Mouse (Mus musculus): ENCODE results near the gene Atad3a. TPM values are rescaled to one million over a fixed set of nuclear protein-coding genes. Genes with fewer than 3 reads are reported as not detected.

Gene Atad3a
- total RNA-seq, 2 experiments from 2014 or later = 25.4 to 35.3 TPM

GRCm38 (mm10) chr4:155785819-155786218, 24.9 kb upstream of the Atad3a start, which contains the start of gene Tmem88b:
Gene Tmem88b, minus strand, starts transcription at chr4:155785874.
- no peak for DNase-seq
- peak within 1 kb of the TSS; percentile 90 for H3K4me3 ChIP-seq
- intact Hi-C loops (cut with DNase I) = no loop called here
- no peak; the same call in 1 of the 2 replicates for TF ChIP-seq CTCF (IDR thresholded peaks at IDR 0.05)
- peak within 1 kb of the TSS; percentile 97 for H3K27ac ChIP-seq

GRCm38 (mm10) chr4:155785246-155785645, 24.4 kb upstream of the Atad3a start:
- DNase-seq = no peak
- intact Hi-C loops (cut with DNase I) = no loop called here
- Histone ChIP-seq H3K4me3 (no peak overlapping the region; the same call in 1 of the 2 replicates), H3K27ac (peak overlapping the region; percentile 48; the same call in 1 of the 2 replicates)
- TF ChIP-seq CTCF (IDR thresholded peaks at IDR 0.05) = no peak

GRCm38 (mm10) chr4:155784081-155784701, 23.3 kb upstream of the Atad3a start:
- Histone ChIP-seq H3K27ac (peak overlapping the region; percentile 97), H3K4me3 (peak overlapping the region; percentile 90)
- TF ChIP-seq CTCF (IDR thresholded peaks at IDR 0.05) = peak; percentile 88
- peak; percentile 91 for DNase-seq
- intact Hi-C loops (cut with DNase I) = loop anchor here (1.0 kb wide), 1 partner anchor 14 kb away; no protein-coding TSS in a partner anchor

DNA sequence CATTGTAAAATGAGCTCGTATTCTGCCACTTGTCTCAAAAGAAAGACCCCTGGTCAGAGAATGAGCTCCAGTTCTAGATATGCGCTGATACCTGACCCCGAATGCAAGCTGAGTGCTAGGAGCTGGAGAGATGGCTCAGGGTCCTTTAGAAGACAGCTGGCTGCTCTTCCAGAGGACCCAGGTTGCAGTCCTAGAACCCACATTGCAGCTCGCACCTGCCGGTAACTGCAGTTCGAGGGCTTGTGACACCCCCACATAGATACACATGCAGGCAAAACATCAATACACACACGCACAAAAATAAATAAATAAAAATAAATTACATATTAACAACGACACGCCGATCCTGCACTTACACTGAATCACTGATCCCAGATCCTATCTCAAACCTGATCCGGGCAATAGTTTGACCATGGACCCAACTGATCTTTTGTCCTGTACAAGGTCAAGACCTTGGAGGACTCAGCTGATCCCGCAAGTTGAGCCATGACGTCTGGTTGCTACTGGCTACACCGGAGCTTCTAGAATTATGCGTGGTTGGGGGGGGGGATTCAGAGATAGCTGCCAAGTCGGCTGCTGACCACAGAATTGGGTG, 22.7 kb upstream of the Atad3a start:
- DNase-seq = no peak
- intact Hi-C loops (cut with DNase I) = loop anchor here (1.0 kb wide), 1 partner anchor 13 kb away; no protein-coding TSS in a partner anchor

DNA sequence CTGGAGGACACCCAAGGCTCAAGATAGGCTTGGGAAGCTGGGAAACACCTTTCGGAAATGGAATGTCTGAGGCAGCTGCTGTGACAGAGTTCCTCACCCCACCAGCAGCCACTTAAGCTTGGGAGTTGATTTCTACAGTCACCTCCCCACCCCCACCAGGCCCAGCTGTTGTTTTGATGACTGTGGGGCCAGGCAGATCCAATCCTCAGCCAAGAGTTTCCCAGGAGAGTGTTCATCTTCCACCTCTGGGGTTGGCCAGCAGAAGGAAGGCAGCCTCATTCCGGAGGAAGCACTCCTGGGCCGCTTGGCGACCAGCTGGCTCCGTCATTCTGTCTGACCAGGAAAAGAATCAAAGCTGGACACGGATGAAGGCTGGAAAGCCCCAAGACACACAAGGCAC, 20.0 kb upstream of the Atad3a start:
- intact Hi-C loops (cut with DNase I) = no loop called here
- peak overlapping the region; percentile 43 for H3K4me3 ChIP-seq
- peak; percentile 92 for DNase-seq
- no peak for TF ChIP-seq CTCF (IDR thresholded peaks at IDR 0.05)
- peak overlapping the region; percentile 97 for H3K27ac ChIP-seq

More for the DNA sequence above, 22.7 kb upstream of the Atad3a start:
- H3K27ac ChIP-seq = peak overlapping the region; percentile 97
- no peak for TF ChIP-seq CTCF (IDR thresholded peaks at IDR 0.05)
- peak overlapping the region; percentile 90 for H3K4me3 ChIP-seq

- intact Hi-C loops (cut with DNase I) = no loop called here
Measured at GRCm38 (mm10) chr4:155779498-155779897, 18.6 kb upstream of the Atad3a start.

GRCm38 (mm10) chr4:155777816-155778215, 16.9 kb upstream of the Atad3a start:
- DNase-seq = peak; percentile 52
- Histone ChIP-seq H3K4me3 (no peak overlapping the region), H3K27ac (peak overlapping the region; percentile 88)
- no peak for TF ChIP-seq CTCF (IDR thresholded peaks at IDR 0.05)
- intact Hi-C loops (cut with DNase I) = no loop called here

More at GRCm38 (mm10) chr4:155779498-155779897, 18.6 kb upstream of the Atad3a start:
- Histone ChIP-seq H3K4me3 (no peak overlapping the region), H3K27ac (peak overlapping the region; percentile 97)
- TF ChIP-seq CTCF (IDR thresholded peaks at IDR 0.05) = no peak
- no peak for DNase-seq

DNA sequence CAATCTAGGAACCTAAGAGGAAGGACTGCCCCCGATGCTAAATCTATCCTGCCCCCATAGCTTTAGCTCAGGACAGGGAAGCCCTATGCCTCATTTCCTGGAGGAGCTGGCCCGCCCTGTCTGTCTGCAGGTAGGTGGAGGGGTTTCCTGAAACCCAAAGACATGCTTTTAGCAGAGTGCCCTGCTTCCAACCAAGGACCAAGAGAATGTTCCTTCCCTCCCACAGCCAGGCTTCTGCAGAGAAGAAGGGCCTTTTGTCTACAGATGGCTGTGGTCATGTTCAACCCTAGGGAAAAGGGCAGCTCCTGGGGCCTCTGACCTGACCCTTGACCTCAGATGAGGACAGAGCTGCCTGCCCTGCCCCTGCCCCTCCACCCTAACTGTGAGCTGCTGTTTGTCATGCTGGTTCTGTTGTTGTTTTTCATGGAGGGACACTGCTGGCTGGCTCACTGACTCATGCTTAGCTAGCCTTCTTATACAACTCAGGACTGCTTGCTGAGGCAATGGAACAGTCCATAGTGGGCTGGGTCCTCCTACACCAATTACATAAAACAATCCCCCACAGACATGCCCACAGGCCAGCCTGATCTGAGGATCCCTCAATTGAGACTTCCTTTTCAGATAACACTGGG, 15.9 kb upstream of the Atad3a start:
- peak overlapping the region; percentile 88 for H3K27ac ChIP-seq
- DNase-seq = peak; percentile 38
- no peak for TF ChIP-seq CTCF (IDR thresholded peaks at IDR 0.05)
- intact Hi-C loops (cut with DNase I) = no loop called here
- no peak overlapping the region for H3K4me3 ChIP-seq

GRCm38 (mm10) chr4:155775855-155776254, 15.0 kb upstream of the Atad3a start:
- Histone ChIP-seq H3K27ac (peak overlapping the region; percentile 88), H3K4me3 (no peak overlapping the region)
- no peak for TF ChIP-seq CTCF (IDR thresholded peaks at IDR 0.05)
- DNase-seq = peak; percentile 67
- intact Hi-C loops (cut with DNase I) = no loop called here

DNA sequence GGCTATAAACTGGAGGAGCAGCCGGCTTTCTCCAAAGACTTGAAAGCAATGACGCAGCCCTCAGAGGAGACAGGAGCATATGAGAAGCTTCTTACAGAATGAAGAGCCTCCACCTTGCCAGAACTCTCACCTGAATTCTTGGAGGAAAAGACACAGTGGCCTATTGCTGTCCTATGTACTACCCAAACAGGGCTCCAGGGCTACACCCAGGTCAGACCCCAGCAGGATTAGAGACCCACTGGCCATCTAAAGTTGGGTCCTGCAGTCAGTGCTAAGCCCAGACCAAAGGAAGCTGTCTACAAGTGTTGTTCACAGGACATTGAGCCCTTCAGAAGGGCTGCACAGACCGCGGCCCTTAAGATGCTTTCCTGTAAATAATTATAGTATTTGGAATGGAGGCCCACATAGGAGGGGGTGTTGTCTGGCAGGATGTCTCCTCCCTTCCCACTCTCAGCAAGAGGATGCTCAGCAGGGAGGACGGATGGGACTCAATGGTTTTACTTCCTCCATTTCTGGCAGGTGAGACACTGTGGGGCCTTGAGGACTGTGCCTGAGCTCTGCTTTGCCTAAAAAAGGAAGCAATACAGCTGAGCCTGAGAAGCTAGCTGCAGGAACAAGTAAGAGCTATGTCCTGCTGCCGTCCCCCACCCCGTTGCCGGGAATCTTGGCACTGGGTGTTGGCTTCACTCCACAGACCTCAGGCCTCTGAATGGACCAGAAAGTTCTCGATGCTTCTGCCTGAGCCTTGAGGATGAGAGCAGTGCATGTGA, 14.3 kb upstream of the Atad3a start:
- Histone ChIP-seq H3K27ac (peak overlapping the region; percentile 88), H3K4me3 (peak overlapping the region; percentile 82)
- DNase-seq = peak; percentile 78
- TF ChIP-seq CTCF (IDR thresholded peaks at IDR 0.05) = no peak
- intact Hi-C loops (cut with DNase I) = loop anchor here (5.0 kb wide), 1 partner anchor 53 kb away; no protein-coding TSS in a partner anchor

DNA sequence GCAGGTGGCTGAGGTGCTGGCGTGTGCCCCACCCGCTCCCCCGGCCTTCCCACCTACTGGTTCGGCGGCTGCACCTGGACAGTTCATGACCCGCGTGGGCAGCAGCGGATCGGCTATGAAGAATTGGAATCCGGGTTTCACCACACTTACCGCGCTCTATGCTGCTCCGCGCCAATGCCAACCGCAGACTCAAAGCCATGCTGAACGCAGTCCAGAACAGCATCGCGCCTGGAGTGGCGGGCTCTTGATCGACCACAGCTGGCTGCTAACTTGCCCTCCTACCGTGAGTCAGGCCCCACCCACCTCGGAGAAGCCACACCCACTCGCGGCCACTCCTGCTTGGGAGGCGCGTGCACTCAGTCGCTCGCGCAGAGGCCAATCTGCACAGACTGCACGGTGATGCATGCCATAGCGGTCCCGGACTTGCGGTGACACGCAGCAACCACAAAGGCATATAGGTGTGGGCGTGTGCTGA, 13.4 kb upstream of the Atad3a start, which contains the start of gene Vwa1:
Gene Vwa1, minus strand, starts transcription at position 419 of the 475 bp plus-strand sequence.
- Histone ChIP-seq H3K27ac (peak within 1 kb of the TSS; percentile 88), H3K4me3 (peak within 1 kb of the TSS; percentile 82)
- intact Hi-C loops (cut with DNase I) = loop anchor here (5.0 kb wide), 1 partner anchor 52 kb away; no protein-coding TSS in a partner anchor
- no peak for TF ChIP-seq CTCF (IDR thresholded peaks at IDR 0.05)
- peak; percentile 95 for DNase-seq
